Mouse (Mus musculus) MEL (cell line): ENCODE measurements around the gene A730009L09Rik. TPM values are rescaled to one million over a fixed set of nuclear protein-coding genes. Genes with fewer than 3 reads are reported as not detected.

ENCODE experiments used
- DNase-seq: peaks from one replicate; pipeline ENCODE4 v3.0.0; 2011; ENCODE audit warnings: low read depth, low spot score
- H3K27ac ChIP-seq: 2 replicates; pipeline ENCODE4 v1.5.1; 2012; ENCODE audit warnings: low read depth, mild to moderate bottlenecking, control low read depth, low read length, moderate library complexity; ENCODE audit not compliant: control insufficient read depth
- H3K27me3 ChIP-seq, 2 experiments: fragments of 150-350 bp in 1 of 2; sonication (generic) in 1 of 2; 2 replicates each; pipeline ENCODE4 v1.6.1; 2012; ENCODE audit warnings: low read length in 2 of 2, mild to moderate bottlenecking in 2 of 2, improper control_type of control experiment in 1 of 2, moderate library complexity in 1 of 2; ENCODE audit not compliant: insufficient read depth in 2 of 2, control insufficient read depth in 1 of 2
- H3K36me3 ChIP-seq, 2 experiments: 2 replicates each; pipeline ENCODE4 v1.6.1; 2012 to 2014; ENCODE audit warnings: low read length in 2 of 2, improper control_type of control experiment in 1 of 2, inconsistent platforms in 1 of 2, mild to moderate bottlenecking in 1 of 2; ENCODE audit not compliant: insufficient read depth in 2 of 2, control insufficient read depth in 1 of 2
- H3K4me1 ChIP-seq, 2 experiments: fragments of 150-350 bp in 1 of 2; sonication (generic) in 1 of 2; 2 replicates each; pipeline ENCODE4 v1.6.1; 2012; ENCODE audit warnings: low read length in 2 of 2, improper control_type of control experiment in 1 of 2, mild to moderate bottlenecking in 1 of 2; ENCODE audit not compliant: insufficient read depth in 2 of 2, control insufficient read depth in 1 of 2
- H3K4me3 ChIP-seq, 2 experiments: fragments of 150-350 bp in 1 of 2; sonication (generic) in 1 of 2; 2 replicates each; pipeline ENCODE4 v1.5.1; 2012; ENCODE audit warnings: low read depth in 2 of 2, low read length in 2 of 2, mild to moderate bottlenecking in 2 of 2, moderate library complexity in 2 of 2, control low read depth in 1 of 2, improper control_type of control experiment in 1 of 2; ENCODE audit not compliant: control insufficient read depth in 1 of 2, insufficient read depth in 1 of 2
- H3K79me2 ChIP-seq: 2 replicates; pipeline ENCODE4 v1.6.1; 2012; ENCODE audit warnings: mild to moderate bottlenecking, low read length, moderate library complexity; ENCODE audit not compliant: control insufficient read depth, poor library complexity, insufficient read depth
- H3K9ac ChIP-seq: 2 replicates; pipeline ENCODE4 v1.6.1; 2012; ENCODE audit warnings: low read depth, mild to moderate bottlenecking, control low read depth, low read length, moderate library complexity; ENCODE audit not compliant: control insufficient read depth, poor library complexity, severe bottlenecking
- H3K9me3 ChIP-seq: fragments of 150-350 bp; sonication (generic); replicated peaks from 2 replicates; pipeline ENCODE4 v1.6.1; 2012; ENCODE audit warnings: mild to moderate bottlenecking, low read length, improper control_type of control experiment, moderate library complexity; ENCODE audit not compliant: insufficient read depth
- BHLHE40 ChIP-seq: IDR thresholded peaks from 2 replicates; pipeline ENCODE4 v1.6.1; 2012; ENCODE audit warnings: low read depth, mild to moderate bottlenecking, inconsistent platforms, low read length, improper control_type of control experiment, borderline replicate concordance
- CHD1 ChIP-seq: IDR thresholded peaks from 2 replicates; pipeline ENCODE4 v1.6.1; 2012; ENCODE audit warnings: low read depth, mild to moderate bottlenecking, inconsistent platforms, low read length, improper control_type of control experiment
- CHD2 ChIP-seq: IDR thresholded peaks from 2 replicates; pipeline ENCODE4 v1.6.1; 2011; ENCODE audit warnings: low read length, improper control_type of control experiment
- CTCF ChIP-seq, 3 experiments: IDR thresholded peaks in 2 of 3; conservative IDR thresholded peaks in 1 of 3; 2 replicates each; pipeline ENCODE4 v1.5.1; 2011 to 2012; ENCODE audit warnings: low read length in 3 of 3, low read depth in 2 of 3, mild to moderate bottlenecking in 2 of 3, improper control_type of control experiment in 1 of 3, inconsistent platforms in 1 of 3, mixed read lengths in 1 of 3, moderate library complexity in 1 of 3; ENCODE audit not compliant: control insufficient read depth in 1 of 3, insufficient read depth in 1 of 3, poor library complexity in 1 of 3, severe bottlenecking in 1 of 3
- E2F4 ChIP-seq: IDR thresholded peaks from 2 replicates; pipeline ENCODE4 v1.6.1; 2011; ENCODE audit warnings: low read depth, low read length, improper control_type of control experiment, borderline replicate concordance
- ELF1 ChIP-seq: IDR thresholded peaks from 2 replicates; pipeline ENCODE4 v1.6.1; 2014; ENCODE audit warnings: low read depth, mild to moderate bottlenecking, inconsistent platforms, low read length, improper control_type of control experiment, moderate library complexity
- GABPA ChIP-seq: IDR thresholded peaks from 2 replicates; pipeline ENCODE4 v1.6.1; 2012; ENCODE audit warnings: low read depth, mild to moderate bottlenecking, inconsistent platforms, low read length, improper control_type of control experiment, moderate library complexity
- GATA1 ChIP-seq: IDR thresholded peaks from 2 replicates; pipeline ENCODE4 v1.6.1; 2011; ENCODE audit warnings: low read depth, low read length, improper control_type of control experiment
- JUND ChIP-seq: IDR thresholded peaks from 2 replicates; pipeline ENCODE4 v1.6.1; 2011; ENCODE audit warnings: low read depth, mild to moderate bottlenecking, improper control_type of control experiment, low read length
- KAT2A ChIP-seq: conservative IDR thresholded peaks from 2 replicates; pipeline ENCODE4 v1.6.1; 2012; ENCODE audit warnings: low read depth, low read length, improper control_type of control experiment, inconsistent platforms
- MAFK ChIP-seq: IDR thresholded peaks from 2 replicates; pipeline ENCODE4 v1.6.1; 2011; ENCODE audit warnings: low read depth, mild to moderate bottlenecking, low read length, improper control_type of control experiment, borderline replicate concordance
- MAX ChIP-seq: IDR thresholded peaks from 2 replicates; pipeline ENCODE4 v1.6.1; 2011; ENCODE audit warnings: low read length, improper control_type of control experiment
- MEF2A ChIP-seq: IDR thresholded peaks from 2 replicates; pipeline ENCODE4 v1.6.1; 2014; ENCODE audit warnings: low read depth, mild to moderate bottlenecking, inconsistent platforms, low read length, improper control_type of control experiment; ENCODE audit not compliant: poor library complexity, insufficient replicate concordance, severe bottlenecking; ENCODE audit errors: extremely low read depth
- MYB ChIP-seq: IDR thresholded peaks from 2 replicates; pipeline ENCODE4 v1.6.1; 2011; ENCODE audit warnings: mild to moderate bottlenecking, low read depth, low read length, improper control_type of control experiment
- MYC ChIP-seq: IDR thresholded peaks from 2 replicates; pipeline ENCODE4 v1.6.1; 2011; ENCODE audit warnings: low read depth, mild to moderate bottlenecking, low read length, improper control_type of control experiment, moderate library complexity
- POLR2A ChIP-seq, 2 experiments: IDR thresholded peaks; 2 replicates each; pipeline ENCODE4 v1.6.1; 2011 to 2012; ENCODE audit warnings: low read length in 2 of 2, mild to moderate bottlenecking in 2 of 2, control low read depth in 1 of 2, improper control_type of control experiment in 1 of 2, low read depth in 1 of 2, moderate library complexity in 1 of 2; ENCODE audit not compliant: control insufficient read depth in 1 of 2, insufficient read depth in 1 of 2, poor library complexity in 1 of 2
- RAD21 ChIP-seq: IDR thresholded peaks from 2 replicates; pipeline ENCODE4 v1.6.1; 2011; ENCODE audit warnings: mild to moderate bottlenecking, low read depth, low read length, improper control_type of control experiment
- RCOR1 ChIP-seq: IDR thresholded peaks from 2 replicates; pipeline ENCODE4 v1.6.1; 2012; ENCODE audit warnings: low read depth, mild to moderate bottlenecking, inconsistent platforms, low read length, improper control_type of control experiment
- SIN3A ChIP-seq: IDR thresholded peaks from 2 replicates; pipeline ENCODE4 v1.6.1; 2012; ENCODE audit warnings: low read length, improper control_type of control experiment, inconsistent platforms
- SMC3 ChIP-seq: IDR thresholded peaks from 2 replicates; pipeline ENCODE4 v1.6.1; 2011; ENCODE audit warnings: low read depth, low read length, improper control_type of control experiment
- TCF12 ChIP-seq: IDR thresholded peaks from 2 replicates; pipeline ENCODE4 v1.6.1; 2014; ENCODE audit warnings: low read depth, mild to moderate bottlenecking, inconsistent platforms, low read length, improper control_type of control experiment, moderate library complexity
- UBTF ChIP-seq: IDR thresholded peaks from 2 replicates; pipeline ENCODE4 v1.6.1; 2012; ENCODE audit warnings: low read depth, mild to moderate bottlenecking, inconsistent platforms, low read length, improper control_type of control experiment, moderate library complexity, borderline replicate concordance; ENCODE audit not compliant: insufficient read depth
- USF1 ChIP-seq: IDR thresholded peaks from 2 replicates; pipeline ENCODE4 v1.6.1; 2014; ENCODE audit warnings: low read depth, mild to moderate bottlenecking, inconsistent platforms, low read length, improper control_type of control experiment, moderate library complexity
- USF2 ChIP-seq, 2 experiments: IDR thresholded peaks; 2 replicates each; pipeline ENCODE4 v1.6.1; 2011 to 2012; ENCODE audit warnings: improper control_type of control experiment in 2 of 2, low read length in 2 of 2, borderline replicate concordance in 1 of 2, inconsistent platforms in 1 of 2, low read depth in 1 of 2, mild to moderate bottlenecking in 1 of 2; ENCODE audit not compliant: insufficient read depth in 1 of 2
- ZC3H11A ChIP-seq: IDR thresholded peaks from 2 replicates; pipeline ENCODE4 v1.6.1; 2012; ENCODE audit warnings: low read depth, mild to moderate bottlenecking, inconsistent platforms, low read length, improper control_type of control experiment
- ZKSCAN1 ChIP-seq: IDR thresholded peaks from 2 replicates; pipeline ENCODE4 v1.6.1; 2012; ENCODE audit warnings: low read depth, mild to moderate bottlenecking, inconsistent platforms, low read length, improper control_type of control experiment, moderate library complexity
- ZMIZ1 ChIP-seq: IDR thresholded peaks from 2 replicates; pipeline ENCODE4 v1.6.1; 2012; ENCODE audit warnings: low read depth, mild to moderate bottlenecking, inconsistent platforms, low read length, improper control_type of control experiment, moderate library complexity
- ZNF384 ChIP-seq: IDR thresholded peaks from 2 replicates; pipeline ENCODE4 v1.6.1; 2012; ENCODE audit warnings: low read depth, mild to moderate bottlenecking, inconsistent platforms, low read length, improper control_type of control experiment
- polyA plus RNA-seq, 2 experiments: library from polyadenylated mRNA; stranded (reverse) in 1 of 2; unstranded in 1 of 2; fragments of >175 nt in 1 of 2; fragments of >200 nt in 1 of 2; gene quantifications; 2 replicates each; pipeline versions ENCODE4 v1.2.1 to v1.2.4; 2012; ENCODE audit warnings: low replicate concordance in 2 of 2, low read depth in 1 of 2; ENCODE audit not compliant: insufficient read length in 2 of 2, insufficient read depth in 1 of 2, missing spikeins in 1 of 2
- total RNA-seq: library from RNA; depleted of rRNA; stranded (reverse); fragments of 300-350 nt; gene quantifications from 2 replicates; pipeline ENCODE4 v1.2.3, GENCODE M21; 2012

Gene A730009L09Rik
- total and polyA plus RNA-seq, 3 experiments = not detected

DNA sequence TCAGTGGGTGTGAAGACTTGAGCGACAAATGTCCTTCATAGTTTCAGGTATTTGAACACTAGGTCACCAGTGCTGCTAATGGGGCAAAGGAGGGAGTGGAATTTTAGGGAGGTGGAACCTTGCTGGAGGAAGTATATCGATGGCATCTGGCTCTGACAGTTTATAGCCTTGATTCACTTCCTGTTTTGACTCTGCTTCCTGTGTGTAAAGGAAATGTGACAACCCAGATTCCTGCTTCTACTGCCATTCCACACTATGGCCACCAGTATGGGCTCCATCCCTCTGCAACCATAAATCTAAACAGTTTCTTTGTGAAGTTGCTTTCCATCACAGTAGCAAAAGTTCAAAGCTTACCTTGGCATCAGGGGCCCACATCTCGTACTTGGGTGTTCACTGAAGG lies 17.9 kb downstream of the A730009L09Rik start:
- Histone ChIP-seq H3K27ac (no peak overlapping the region), H3K36me3 (no peaks in the 10 kb centered on the region), H3K9ac (no peak overlapping the region), H3K9me3 (no peaks in the 10 kb centered on the region), H3K4me3 (no peak overlapping the region), H3K27me3 (no peaks in the 10 kb centered on the region), H3K79me2 (no peaks in the 10 kb centered on the region), H3K4me1 (no peaks in the 10 kb centered on the region)
- TF ChIP-seq SMC3 = no peak
- no peak for TF ChIP-seq E2F4
- TF ChIP-seq MYC = no peak
- TF ChIP-seq ZMIZ1 = no peak
- TF ChIP-seq GABPA = no peak
- TF ChIP-seq ELF1 = no peak
- no peak for TF ChIP-seq ZC3H11A
- TF ChIP-seq MAX = no peak
- TF ChIP-seq RAD21 = no peak
- TF ChIP-seq JUND = no peak
- no peak for TF ChIP-seq KAT2A
- TF ChIP-seq RCOR1 = no peak
- TF ChIP-seq MEF2A = no peak
- TF ChIP-seq GATA1 = no peak
- no peak for TF ChIP-seq MYB
- TF ChIP-seq BHLHE40 = no peak
- TF ChIP-seq ZKSCAN1 = no peak
- TF ChIP-seq UBTF = no peak
- TF ChIP-seq CHD2 = no peak
- TF ChIP-seq TCF12 = no peak
- no peak for DNase-seq

DNA sequence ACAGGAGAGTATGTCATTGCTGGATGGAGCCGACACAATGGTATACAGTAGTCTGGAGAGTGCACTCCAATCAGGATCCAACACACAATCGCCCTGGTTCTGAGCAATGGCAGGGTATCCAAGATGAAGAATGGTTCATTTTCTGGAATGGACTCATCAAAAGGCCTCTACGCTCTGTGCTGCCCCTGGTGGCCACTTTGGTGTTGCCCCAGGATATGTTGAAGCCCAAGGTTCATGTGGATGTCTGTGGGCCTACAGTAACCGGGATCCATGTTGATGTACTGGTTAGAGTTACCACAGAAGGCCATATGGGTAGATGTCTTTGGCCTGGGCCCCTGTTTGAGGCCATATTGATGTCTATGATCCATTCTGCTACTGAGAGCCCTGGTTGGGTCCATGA lies 31.1 kb downstream of the A730009L09Rik start:
- no peak for TF ChIP-seq USF2 (IDR thresholded peaks at IDR 0.05; ENCODE audit: borderline replicate concordance in 1 of 2, insufficient read depth in 1 of 2, low read depth in 1 of 2, low read length in 2 of 2)
- no peak for TF ChIP-seq ELF1
- TF ChIP-seq ZC3H11A = no peak
- TF ChIP-seq CHD1 = no peak
- no peak for TF ChIP-seq USF1
- no peak for TF ChIP-seq CHD2
- no peak for TF ChIP-seq SIN3A
- TF ChIP-seq ZKSCAN1 = no peak
- TF ChIP-seq UBTF = no peak
- TF ChIP-seq ZNF384 = no peak
- no peak; a peak in 1 of 6 replicates for TF ChIP-seq CTCF (IDR thresholded peaks at IDR 0.05 in 2 of 3, conservative IDR thresholded peaks at IDR 0.05 in 1 of 3; ENCODE audit: control insufficient read depth in 1 of 3, insufficient read depth in 1 of 3, low read depth in 2 of 3, low read length in 3 of 3, poor library complexity in 1 of 3, severe bottlenecking in 1 of 3)
- TF ChIP-seq KAT2A = no peak
- no peak for TF ChIP-seq ZMIZ1
- TF ChIP-seq RAD21 = no peak
- no peak for TF ChIP-seq MAFK
- no peak for TF ChIP-seq RCOR1
- no peak for TF ChIP-seq POLR2A (IDR thresholded peaks at IDR 0.05; ENCODE audit: control insufficient read depth in 1 of 2, insufficient read depth in 1 of 2, low read depth in 1 of 2, low read length in 2 of 2, poor library complexity in 1 of 2)
- TF ChIP-seq MYC = no peak
- no peak for TF ChIP-seq MEF2A
- Histone ChIP-seq H3K36me3 (no peaks in the 10 kb centered on the region), H3K27me3 (no peaks in the 10 kb centered on the region), H3K9me3 (no peaks in the 10 kb centered on the region), H3K79me2 (no peaks in the 10 kb centered on the region), H3K9ac (no peak overlapping the region), H3K4me3 (no peak overlapping the region), H3K27ac (no peak overlapping the region), H3K4me1 (no peaks in the 10 kb centered on the region)
- DNase-seq = no peak
